Mouse (Mus musculus) stomach, embryonic 15.5 days (tissue): ENCODE results near the gene Srrm4. TPM values are rescaled to one million over a fixed set of nuclear protein-coding genes. Genes with fewer than 3 reads are reported as not detected.

Source experiments
- ATAC-seq: fragments of 200-750 bp; cut with Nextera tagmentation; 2 replicates; pipeline ENCODE4 v1.8.0; 2017; ENCODE audit warnings: low read depth, moderate number of reproducible peaks, moderate TSS enrichment; ENCODE audit not compliant: insufficient read depth, low FRiP score
- H3K27ac ChIP-seq: fragments of 300-500 bp; sonication (generic); 2 replicates; pipeline ENCODE4 v1.5.1; 2015; ENCODE audit warnings: mild to moderate bottlenecking, inconsistent platforms
- H3K27me3 ChIP-seq: fragments of 300-500 bp; sonication (generic); replicated peaks from 2 replicates; pipeline ENCODE4 v1.6.1; 2015; ENCODE audit warnings: inconsistent platforms
- H3K36me3 ChIP-seq: fragments of 300-500 bp; sonication (generic); 2 replicates; pipeline ENCODE4 v1.6.1; 2015; ENCODE audit warnings: inconsistent platforms
- H3K4me1 ChIP-seq: fragments of 300-500 bp; sonication (generic); 2 replicates; pipeline ENCODE4 v1.6.1; 2015; ENCODE audit warnings: inconsistent platforms
- H3K4me2 ChIP-seq: fragments of 300-500 bp; sonication (generic); 2 replicates; pipeline ENCODE4 v1.6.1; 2015; ENCODE audit warnings: mild to moderate bottlenecking, inconsistent platforms
- H3K4me3 ChIP-seq: fragments of 300-500 bp; sonication (generic); replicated peaks from 2 replicates; pipeline ENCODE4 v1.5.1; 2015; ENCODE audit warnings: inconsistent platforms
- H3K9ac ChIP-seq: fragments of 300-500 bp; sonication (generic); 2 replicates; pipeline ENCODE4 v1.6.1; 2015; ENCODE audit warnings: inconsistent platforms
- H3K9me3 ChIP-seq: fragments of 300-500 bp; sonication (generic); 2 replicates; pipeline ENCODE4 v1.6.1; 2016; ENCODE audit warnings: inconsistent platforms
- WGBS: fragments of 180-500 bp; shearing (Covaris S2); methylation state at CpG from one replicate; pipeline ENCODE4 v1.1.7; 2015; 5-methylcytosine and 5-hydroxymethylcytosine counted together
- polyA plus RNA-seq: library from polyadenylated mRNA; unstranded; fragments of >200 nt; fragmentation: Nextera tagmentation; extraction: Ambion mirVana; gene quantifications from 2 replicates; pipeline ENCODE4 v1.2.1, GENCODE M21; 2015

Gene Srrm4
- polyA plus RNA-seq, result 1.3 and 1.4 TPM in 2 replicates

- Histone ChIP-seq H3K27me3 (peaks cover 39% of the 10 kb centered on the region), H3K9ac (no peak within 1 kb of the TSS), H3K36me3 (no peaks in the 10 kb centered on the region), H3K9me3 (no peaks in the 10 kb centered on the region), H3K4me3 (peak within 1 kb of the TSS; percentile 28), H3K4me2 (peak within 1 kb of the TSS; percentile 45), H3K4me1 (no peaks in the 10 kb centered on the region; the same call in 1 of the 2 replicates), H3K27ac (no peak within 1 kb of the TSS)
- ATAC-seq, result peak; percentile 7; the same call in 1 of the 2 replicates
- WGBS, result under 1% methylated on average over 53 of the region's 53 CpGs
Observed at GRCm38 (mm10) chr5:116591346-116592048, at the start of gene Srrm4. Srrm4 (minus strand) TSS chr5:116591817.

GRCm38 (mm10) chr5:116592801-116593430, 1.3 kb upstream of the Srrm4 start:
- H3K4me2 ChIP-seq, result no peak overlapping the region
- no peak overlapping the region for H3K27ac ChIP-seq
- H3K4me3 ChIP-seq, result no peak overlapping the region
- no peak for ATAC-seq
- H3K4me1 ChIP-seq, result no peaks in the 10 kb centered on the region; the same call in 1 of the 2 replicates
- WGBS, result 1% methylated on average over 12 of the region's 12 CpGs
- no peak overlapping the region for H3K9ac ChIP-seq
- no peaks in the 10 kb centered on the region for H3K9me3 ChIP-seq
- H3K36me3 ChIP-seq, result no peaks in the 10 kb centered on the region
- H3K27me3 ChIP-seq, result peaks cover 39% of the 10 kb centered on the region

GRCm38 (mm10) chr5:116592049-116592800, 608 bp upstream of the Srrm4 start:
- H3K36me3 ChIP-seq, result no peaks in the 10 kb centered on the region
- H3K9me3 ChIP-seq, result no peaks in the 10 kb centered on the region
- no peak overlapping the region for H3K9ac ChIP-seq
- 2% methylated on average over 32 of the region's 32 CpGs for WGBS
- H3K4me1 ChIP-seq, result no peaks in the 10 kb centered on the region; the same call in 1 of the 2 replicates
- no peak overlapping the region for H3K27ac ChIP-seq
- H3K27me3 ChIP-seq, result peaks cover 39% of the 10 kb centered on the region
- H3K4me3 ChIP-seq, result peak overlapping the region; percentile 28
- no peak for ATAC-seq
- peak overlapping the region; percentile 45 for H3K4me2 ChIP-seq

DNA sequence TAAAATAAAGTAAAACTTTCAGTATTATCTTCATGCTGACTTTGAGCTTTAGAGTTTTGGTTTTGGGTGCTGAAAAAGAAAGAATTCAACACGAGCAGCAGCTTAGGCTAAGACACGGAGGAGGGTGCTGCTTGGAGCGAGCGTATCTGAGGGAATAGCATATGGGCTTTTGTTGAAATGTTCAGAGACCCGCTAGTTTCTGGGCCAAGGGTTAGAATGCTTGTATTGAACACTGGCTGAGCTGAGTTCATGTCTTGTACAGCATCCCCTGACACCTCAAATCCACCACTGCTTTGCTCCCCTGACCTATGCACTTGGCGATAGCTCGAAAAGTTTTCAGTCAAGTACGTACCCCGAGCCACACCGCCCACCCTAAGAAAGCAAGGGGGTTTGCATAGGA, 919 bp downstream of the Srrm4 start:
- ATAC-seq, result no peak
- Histone ChIP-seq H3K36me3 (no peaks in the 10 kb centered on the region), H3K27me3 (peaks cover 39% of the 10 kb centered on the region), H3K9ac (no peak overlapping the region), H3K4me2 (no peak overlapping the region), H3K9me3 (no peaks in the 10 kb centered on the region), H3K27ac (no peak overlapping the region), H3K4me1 (no peaks in the 10 kb centered on the region; the same call in 1 of the 2 replicates), H3K4me3 (peak overlapping the region; percentile 28)
- 8% methylated on average over 10 of the region's 10 CpGs for WGBS

DNA sequence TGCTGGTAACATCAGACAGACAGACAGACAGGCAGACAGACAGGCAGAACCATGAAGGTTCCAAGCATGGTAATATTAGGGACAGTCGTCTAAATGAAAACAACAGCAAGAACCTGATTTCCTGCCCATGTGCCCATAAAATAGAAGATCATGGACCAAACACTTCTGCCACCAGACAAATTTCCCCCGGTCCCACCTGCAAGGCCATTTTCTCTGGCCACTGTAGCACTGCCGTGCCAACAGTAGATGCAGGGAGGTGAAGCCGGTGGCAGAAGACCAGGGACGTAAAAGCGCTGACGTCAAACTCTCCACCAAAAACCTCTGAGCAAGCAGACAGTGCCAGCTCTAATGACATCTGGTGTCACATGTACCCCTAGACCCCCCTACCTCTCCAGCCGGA, 2.0 kb downstream of the Srrm4 start:
- no peaks in the 10 kb centered on the region for H3K36me3 ChIP-seq
- H3K9ac ChIP-seq, result no peak overlapping the region
- no peaks in the 10 kb centered on the region; the same call in 1 of the 2 replicates for H3K4me1 ChIP-seq
- no peak overlapping the region for H3K4me3 ChIP-seq
- WGBS, result 72% methylated on average over 8 of the region's 8 CpGs
- H3K27me3 ChIP-seq, result peaks cover 39% of the 10 kb centered on the region
- ATAC-seq, result no peak
- H3K27ac ChIP-seq, result no peak overlapping the region
- no peaks in the 10 kb centered on the region for H3K9me3 ChIP-seq
- no peak overlapping the region for H3K4me2 ChIP-seq

DNA sequence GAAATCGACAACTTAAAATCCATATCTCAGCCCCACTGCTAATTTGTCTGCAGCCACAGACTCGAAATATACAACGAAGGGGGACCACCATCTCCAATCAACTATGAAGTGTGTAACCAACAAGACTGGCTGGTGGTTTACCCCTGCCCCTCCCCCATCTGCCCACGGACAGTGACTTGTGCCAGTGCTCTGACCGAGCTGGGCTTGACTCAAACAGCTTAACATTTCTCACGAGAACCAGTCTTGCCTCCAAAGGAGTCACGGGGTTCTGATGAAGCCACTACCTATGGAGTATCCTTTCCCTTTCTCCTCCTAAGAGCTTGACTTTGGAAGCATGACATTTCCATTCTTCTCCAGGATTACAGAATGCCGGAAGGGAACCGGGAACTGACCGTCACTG, 2.8 kb downstream of the Srrm4 start:
- Histone ChIP-seq H3K27me3 (peaks cover 37% of the 10 kb centered on the region), H3K4me1 (no peaks in the 10 kb centered on the region; the same call in 1 of the 2 replicates)

DNA sequence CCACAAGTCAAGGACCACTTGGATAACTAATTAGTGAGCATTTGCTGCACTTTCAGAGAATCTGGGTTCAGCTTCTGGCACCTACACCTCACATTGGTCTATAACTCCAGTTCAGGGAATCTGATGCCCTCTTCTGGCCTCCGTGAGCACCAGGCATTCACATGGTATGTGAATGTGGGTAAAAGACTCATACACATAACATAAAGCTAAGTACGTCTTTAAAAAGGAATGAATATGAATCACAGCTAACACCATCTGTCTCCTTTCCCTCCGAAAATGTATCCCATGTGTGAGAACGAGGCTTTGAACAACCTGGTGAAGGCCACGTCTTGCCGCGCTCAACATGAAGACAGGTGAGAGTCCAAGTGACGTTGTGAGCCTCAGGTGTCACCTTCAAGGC, 12.1 kb downstream of the Srrm4 start:
- Histone ChIP-seq H3K27me3 (no peaks in the 10 kb centered on the region), H3K9ac (no peak overlapping the region), H3K27ac (no peak overlapping the region), H3K36me3 (no peaks in the 10 kb centered on the region), H3K4me1 (no peaks in the 10 kb centered on the region), H3K4me3 (no peak overlapping the region), H3K4me2 (no peak overlapping the region), H3K9me3 (no peaks in the 10 kb centered on the region)
- WGBS, result 82% methylated on average over 8 of the region's 8 CpGs
- no peak for ATAC-seq

More for the DNA sequence above, 2.8 kb downstream of the Srrm4 start:
- H3K4me2 ChIP-seq, result no peak overlapping the region
- no peak overlapping the region for H3K9ac ChIP-seq
- 55% methylated on average over 10 of the region's 10 CpGs for WGBS
- H3K36me3 ChIP-seq, result no peaks in the 10 kb centered on the region
- no peaks in the 10 kb centered on the region for H3K9me3 ChIP-seq
- H3K27ac ChIP-seq, result no peak overlapping the region
- ATAC-seq, result no peak
- H3K4me3 ChIP-seq, result no peak overlapping the region

DNA sequence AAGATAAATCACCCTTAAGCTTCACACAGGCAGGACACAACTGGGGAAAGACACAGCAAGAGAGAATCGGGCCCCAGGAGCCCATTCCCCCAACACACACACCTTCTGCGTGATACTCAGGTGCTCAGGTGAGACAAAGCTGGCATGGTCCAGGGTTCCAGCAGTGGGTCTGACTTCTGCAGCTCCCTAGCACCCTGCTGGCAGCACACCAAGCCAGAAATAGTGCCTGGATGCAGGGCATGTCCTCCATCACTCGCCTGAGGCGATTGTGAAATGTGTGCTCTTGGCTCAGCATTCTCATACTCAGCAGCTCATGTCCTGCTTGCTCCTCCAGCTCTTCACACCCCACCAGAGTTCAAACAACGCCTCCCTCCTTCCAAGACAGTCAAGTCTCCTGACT, 14.5 kb downstream of the Srrm4 start:
- H3K4me1 ChIP-seq, result no peaks in the 10 kb centered on the region
- no peak for ATAC-seq
- H3K27me3 ChIP-seq, result no peaks in the 10 kb centered on the region
- no peaks in the 10 kb centered on the region for H3K9me3 ChIP-seq
- no peak overlapping the region for H3K27ac ChIP-seq
- no peak overlapping the region for H3K4me3 ChIP-seq
- WGBS, result 75% methylated on average over 5 of the region's 5 CpGs
- no peaks in the 10 kb centered on the region for H3K36me3 ChIP-seq
- no peak overlapping the region for H3K4me2 ChIP-seq
- H3K9ac ChIP-seq, result no peak overlapping the region

DNA sequence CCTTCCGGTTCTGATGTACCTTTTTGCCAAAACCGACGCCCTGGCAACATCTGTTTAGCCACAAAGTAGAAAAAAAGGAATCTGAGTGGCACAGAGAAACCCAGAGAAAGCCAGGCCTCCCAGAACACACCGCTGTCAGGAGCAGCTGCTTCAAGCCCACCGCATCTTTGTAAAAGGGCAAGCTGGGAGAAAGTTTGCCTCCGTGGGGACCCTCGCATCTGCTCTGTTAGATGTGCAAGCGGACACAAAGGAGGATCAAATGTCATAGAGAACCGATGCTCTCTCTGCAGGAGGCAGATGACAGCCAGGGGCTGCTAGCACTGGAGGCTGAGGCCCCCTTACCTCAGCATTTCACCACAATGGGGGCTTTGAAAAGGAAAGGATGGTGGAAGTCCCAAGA, 18.3 kb downstream of the Srrm4 start:
- no peaks in the 10 kb centered on the region for H3K9me3 ChIP-seq
- H3K4me3 ChIP-seq, result no peak overlapping the region
- no peak overlapping the region for H3K4me2 ChIP-seq
- no peak overlapping the region for H3K9ac ChIP-seq
- H3K4me1 ChIP-seq, result no peaks in the 10 kb centered on the region
- no peak for ATAC-seq
- H3K27ac ChIP-seq, result no peak overlapping the region
- H3K27me3 ChIP-seq, result no peaks in the 10 kb centered on the region
- H3K36me3 ChIP-seq, result no peaks in the 10 kb centered on the region
- WGBS, result 41% methylated on average over 9 of the region's 9 CpGs

DNA sequence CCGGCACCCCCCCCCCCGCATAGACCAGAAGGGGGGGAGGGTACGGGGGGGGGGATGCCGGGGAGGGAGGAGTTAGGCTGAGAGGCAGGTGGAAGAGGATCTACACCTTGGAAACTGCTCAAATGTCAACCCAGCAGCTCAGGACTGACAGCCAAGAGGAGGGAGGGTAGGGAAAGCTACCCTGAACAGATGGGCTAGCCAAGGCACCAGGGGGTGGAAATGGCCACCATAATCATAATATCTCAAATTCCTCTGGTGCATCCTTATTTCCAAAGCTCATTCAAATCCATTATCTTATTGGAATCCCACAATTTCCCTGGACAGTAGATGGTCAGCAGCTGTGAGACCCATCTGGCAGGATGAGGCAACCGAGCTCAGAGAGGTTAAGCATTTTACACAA, 19.7 kb downstream of the Srrm4 start:
- Histone ChIP-seq H3K9ac (no peak overlapping the region), H3K27me3 (no peaks in the 10 kb centered on the region), H3K27ac (no peak overlapping the region), H3K9me3 (no peaks in the 10 kb centered on the region), H3K4me1 (no peaks in the 10 kb centered on the region), H3K4me2 (no peak overlapping the region), H3K4me3 (no peak overlapping the region), H3K36me3 (no peaks in the 10 kb centered on the region)
- WGBS, result 36% methylated on average over 1 of the region's 5 CpGs
- no peak for ATAC-seq

- no peak for ATAC-seq
- Histone ChIP-seq H3K4me2 (no peak overlapping the region), H3K27ac (no peak overlapping the region), H3K9ac (no peak overlapping the region), H3K36me3 (no peaks in the 10 kb centered on the region), H3K27me3 (no peaks in the 10 kb centered on the region), H3K4me3 (no peak overlapping the region), H3K9me3 (no peaks in the 10 kb centered on the region), H3K4me1 (no peaks in the 10 kb centered on the region)
- WGBS, result 18% methylated on average over 22 of the region's 22 CpGs
Observed at GRCm38 (mm10) chr5:116571232-116571861, 20.3 kb downstream of the Srrm4 start.
